Mouse (Mus musculus) stomach, embryonic 16.5 days (tissue): Measurements from ENCODE around the gene Fbxo46. TPM values are rescaled to one million over a fixed set of nuclear protein-coding genes. Genes with fewer than 3 reads are reported as not detected.
A peak's percentile ranks its signal among the peaks of the same experiment; 100 is the strongest.

ENCODE experiments used
- ATAC-seq: fragments of 200-750 bp; cut with Nextera tagmentation; 2 replicates; pipeline ENCODE4 v1.8.0; 2017; ENCODE audit warnings: moderate number of reproducible peaks, moderate TSS enrichment; ENCODE audit not compliant: insufficient read depth, low FRiP score
- H3K27ac ChIP-seq: fragments of 300-500 bp; sonication (generic); 2 replicates; pipeline ENCODE4 v1.5.1; 2014; ENCODE audit warnings: low read length
- H3K27me3 ChIP-seq: fragments of 300-500 bp; sonication (generic); 2 replicates; pipeline ENCODE4 v1.6.1; 2014; ENCODE audit warnings: low read length, control low read depth, mixed read lengths; ENCODE audit not compliant: control insufficient read depth, insufficient read depth
- H3K36me3 ChIP-seq: fragments of 300-500 bp; sonication (generic); 2 replicates; pipeline ENCODE4 v1.6.1; 2014; ENCODE audit warnings: low read length; ENCODE audit not compliant: control insufficient read depth, insufficient read depth
- H3K4me1 ChIP-seq: fragments of 300-500 bp; sonication (generic); 2 replicates; pipeline ENCODE4 v1.6.1; 2014; ENCODE audit warnings: low read length, control low read depth, mixed read lengths; ENCODE audit not compliant: control insufficient read depth, insufficient read depth
- H3K4me2 ChIP-seq: fragments of 300-500 bp; sonication (generic); 2 replicates; pipeline ENCODE4 v1.6.1; 2014; ENCODE audit warnings: low read depth, low read length, mixed read lengths
- H3K4me3 ChIP-seq: fragments of 300-500 bp; sonication (generic); replicated peaks from 2 replicates; pipeline ENCODE4 v1.5.1; 2014; ENCODE audit warnings: mild to moderate bottlenecking, low read length
- H3K9ac ChIP-seq: fragments of 300-500 bp; sonication (generic); 2 replicates; pipeline ENCODE4 v1.6.1; 2014; ENCODE audit warnings: low read length
- H3K9me3 ChIP-seq: fragments of 300-500 bp; sonication (generic); replicated peaks from 2 replicates; pipeline ENCODE4 v1.6.1; 2016; ENCODE audit warnings: low read length, control low read depth; ENCODE audit not compliant: control insufficient read depth
- WGBS: fragments of 180-500 bp; shearing (Covaris S2); extraction: QIAGEN DNeasy Blood & Tissue Kit; methylation state at CpG from one replicate; pipeline ENCODE4 v1.1.7; 2014; 5-methylcytosine and 5-hydroxymethylcytosine counted together
- polyA plus RNA-seq: library from polyadenylated mRNA; unstranded; fragments of >200 nt; fragmentation: Nextera tagmentation; extraction: Ambion mirVana; gene quantifications from 2 replicates; pipeline ENCODE4 v1.2.1, GENCODE M21; 2015

Fbxo46 gene
- polyA plus RNA-seq, 1 experiment from 2014 or later: 13.5 TPM

DNA sequence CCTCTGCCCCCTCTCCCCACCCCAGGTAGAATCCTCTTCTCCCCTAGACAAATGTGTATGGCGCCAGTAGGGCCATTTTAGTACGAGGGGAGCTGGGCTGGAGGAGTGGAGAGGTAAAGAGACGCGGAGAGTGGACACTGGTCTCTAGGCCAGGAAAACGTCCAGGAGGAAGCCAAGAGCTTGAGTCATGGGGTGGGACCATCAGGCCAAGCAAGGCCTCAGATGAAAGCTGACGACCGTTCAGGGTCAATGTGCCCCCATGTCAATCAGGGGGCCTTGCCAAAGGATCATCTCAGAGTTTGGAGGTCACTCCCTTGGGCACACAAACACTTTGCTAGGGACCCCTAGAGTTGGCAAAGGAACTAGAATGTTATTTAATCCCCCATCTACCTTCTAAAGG, 57.6 kb downstream of the Fbxo46 start:
- Histone ChIP-seq H3K4me2 (no peak overlapping the region), H3K9me3 (no peaks in the 10 kb centered on the region; the same call in 1 of the 2 replicates), H3K27ac (no peak overlapping the region), H3K4me3 (no peak overlapping the region), H3K36me3 (no peaks in the 10 kb centered on the region), H3K4me1 (peaks cover 20% of the 10 kb centered on the region), H3K27me3 (peaks cover 50% of the 10 kb centered on the region), H3K9ac (no peak overlapping the region)
- no peak for ATAC-seq
- WGBS: 75% methylated on average over 7 of the region's 7 CpGs

DNA sequence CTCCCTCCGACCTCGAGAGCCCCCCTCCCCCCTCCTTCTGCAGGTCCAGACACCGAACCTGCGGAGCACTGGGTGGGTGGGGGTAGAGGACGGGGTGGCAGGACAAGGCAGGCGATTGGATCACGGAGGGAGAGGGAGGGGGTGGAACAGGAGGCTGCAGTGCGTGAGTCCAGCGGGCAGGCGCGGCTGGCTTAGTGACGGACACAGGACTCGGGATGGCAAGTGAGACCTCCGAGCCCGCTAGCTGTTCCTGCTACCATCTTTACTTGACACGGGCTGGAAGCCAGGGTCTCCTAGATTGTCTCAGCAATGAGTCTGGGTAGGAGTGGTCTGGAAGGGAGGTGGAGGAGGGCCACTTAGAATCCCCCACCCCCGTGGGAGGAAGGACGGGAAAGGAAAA, 58.4 kb downstream of the Fbxo46 start:
- Histone ChIP-seq H3K4me3 (no peak overlapping the region; the same call in 1 of the 2 replicates), H3K27ac (no peak overlapping the region), H3K9me3 (no peaks in the 10 kb centered on the region; the same call in 1 of the 2 replicates), H3K4me2 (no peak overlapping the region), H3K4me1 (peaks cover 17% of the 10 kb centered on the region), H3K9ac (no peak overlapping the region), H3K27me3 (peaks cover 50% of the 10 kb centered on the region), H3K36me3 (no peaks in the 10 kb centered on the region)
- ATAC-seq: no peak
- WGBS: 14% methylated on average over 18 of the region's 18 CpGs

GRCm38 (mm10) chr7:19178443-19179092, 58.9 kb downstream of the Fbxo46 start:
- peaks cover 17% of the 10 kb centered on the region for H3K4me1 ChIP-seq
- H3K27me3 ChIP-seq: peaks cover 50% of the 10 kb centered on the region
- no peaks in the 10 kb centered on the region; the same call in 1 of the 2 replicates for H3K9me3 ChIP-seq
- no peak overlapping the region for H3K9ac ChIP-seq
- peak overlapping the region; percentile 43 for H3K4me2 ChIP-seq
- peak overlapping the region; percentile 25; the same call in 1 of the 2 replicates for H3K4me3 ChIP-seq
- no peak for ATAC-seq
- WGBS: 5% methylated on average over 27 of the region's 27 CpGs
- H3K27ac ChIP-seq: no peak overlapping the region
- no peaks in the 10 kb centered on the region for H3K36me3 ChIP-seq

DNA sequence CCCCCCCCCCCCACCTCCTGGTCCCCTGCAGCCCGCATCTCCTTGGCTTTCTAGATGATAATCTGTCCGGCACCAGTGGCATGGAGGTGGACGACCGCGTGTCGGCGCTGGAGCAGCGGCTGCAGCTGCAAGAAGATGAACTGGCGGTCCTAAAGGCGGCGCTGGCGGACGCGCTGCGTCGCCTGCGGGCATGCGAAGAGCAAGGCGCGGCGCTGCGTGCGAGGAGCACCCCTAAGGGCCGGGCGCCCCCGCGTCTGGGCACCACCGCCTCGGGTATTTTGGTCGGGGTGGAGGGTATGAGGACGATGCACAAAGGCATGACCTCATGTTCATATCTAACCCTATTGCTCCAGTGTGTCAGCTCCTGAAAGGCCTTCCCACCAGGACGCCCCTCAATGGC, 59.5 kb downstream of the Fbxo46 start:
- peak overlapping the region; percentile 25 for H3K4me3 ChIP-seq
- H3K9me3 ChIP-seq: no peaks in the 10 kb centered on the region; the same call in 1 of the 2 replicates
- no peaks in the 10 kb centered on the region for H3K36me3 ChIP-seq
- H3K4me1 ChIP-seq: peaks cover 17% of the 10 kb centered on the region
- no peak for ATAC-seq
- peaks cover 50% of the 10 kb centered on the region for H3K27me3 ChIP-seq
- peak overlapping the region; percentile 43 for H3K4me2 ChIP-seq
- no peak overlapping the region for H3K27ac ChIP-seq
- WGBS: under 1% methylated on average over 31 of the region's 32 CpGs
- H3K9ac ChIP-seq: no peak overlapping the region

DNA sequence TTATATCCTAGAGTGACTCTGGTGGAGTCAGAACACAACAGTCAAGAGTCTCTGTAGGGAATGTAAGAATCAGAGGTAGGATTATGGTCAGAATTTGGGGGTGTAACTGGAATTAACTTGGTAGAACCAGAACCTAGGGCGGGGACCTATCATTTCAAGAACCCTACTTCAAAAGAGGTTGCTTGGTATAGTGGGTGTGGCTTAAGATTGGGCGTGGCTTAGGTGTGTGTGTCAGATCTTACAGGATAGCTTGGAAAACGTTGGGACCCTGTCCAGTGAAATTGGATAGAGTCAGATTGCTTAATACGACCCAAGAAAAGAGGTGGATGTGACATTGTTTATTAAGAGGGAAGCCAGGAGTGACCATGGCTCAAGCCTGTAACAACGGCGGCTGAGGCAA, 60.3 kb downstream of the Fbxo46 start:
- peaks cover 50% of the 10 kb centered on the region for H3K27me3 ChIP-seq
- H3K9me3 ChIP-seq: no peaks in the 10 kb centered on the region; the same call in 1 of the 2 replicates
- H3K4me1 ChIP-seq: peaks cover 19% of the 10 kb centered on the region
- no peak overlapping the region for H3K27ac ChIP-seq
- H3K4me2 ChIP-seq: peak overlapping the region; percentile 43; the same call in 1 of the 2 replicates
- ATAC-seq: no peak
- H3K9ac ChIP-seq: no peak overlapping the region
- H3K36me3 ChIP-seq: no peaks in the 10 kb centered on the region
- 32% methylated on average over 6 of the region's 6 CpGs for WGBS
- H3K4me3 ChIP-seq: no peak overlapping the region

DNA sequence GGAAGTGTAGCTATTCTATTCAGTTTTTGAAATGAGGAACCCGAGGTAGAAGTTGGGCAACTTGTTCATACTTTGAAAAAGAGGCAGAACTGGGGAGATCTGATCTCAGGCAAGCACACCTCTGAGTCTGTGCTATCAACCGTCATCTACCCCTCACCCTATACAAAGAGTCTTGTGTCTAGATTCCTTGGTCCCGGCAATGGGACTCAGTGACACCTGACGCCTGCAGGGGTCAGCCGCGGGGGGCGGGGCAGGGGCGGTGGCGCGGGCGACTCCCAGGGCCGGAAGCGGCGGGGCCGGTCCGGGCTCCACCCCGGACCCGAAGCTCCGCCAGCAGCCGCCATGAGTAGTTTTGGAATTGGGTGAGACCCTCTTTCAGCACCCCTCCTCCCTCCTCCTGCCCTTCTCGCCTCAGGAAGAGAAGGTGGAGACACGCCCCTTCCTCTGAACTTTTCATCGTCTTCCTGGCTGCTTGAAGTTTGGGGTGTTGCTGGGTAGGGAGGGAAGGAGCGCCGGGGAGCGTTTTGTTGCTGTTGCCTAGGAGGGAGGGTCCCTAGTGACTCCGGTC, 61.3 kb downstream of the Fbxo46 start:
- Histone ChIP-seq H3K4me2 (peak overlapping the region; percentile 77), H3K27me3 (peaks cover 44% of the 10 kb centered on the region), H3K27ac (no peak overlapping the region; the same call in 1 of the 2 replicates), H3K9me3 (no peaks in the 10 kb centered on the region; the same call in 1 of the 2 replicates), H3K36me3 (no peaks in the 10 kb centered on the region), H3K4me3 (peak overlapping the region; percentile 54), H3K9ac (peak overlapping the region; percentile 72), H3K4me1 (peaks cover 18% of the 10 kb centered on the region)
- peak; percentile 48; the same call in 1 of the 2 replicates for ATAC-seq
- WGBS: 0% methylated on average over 26 of the region's 27 CpGs

DNA sequence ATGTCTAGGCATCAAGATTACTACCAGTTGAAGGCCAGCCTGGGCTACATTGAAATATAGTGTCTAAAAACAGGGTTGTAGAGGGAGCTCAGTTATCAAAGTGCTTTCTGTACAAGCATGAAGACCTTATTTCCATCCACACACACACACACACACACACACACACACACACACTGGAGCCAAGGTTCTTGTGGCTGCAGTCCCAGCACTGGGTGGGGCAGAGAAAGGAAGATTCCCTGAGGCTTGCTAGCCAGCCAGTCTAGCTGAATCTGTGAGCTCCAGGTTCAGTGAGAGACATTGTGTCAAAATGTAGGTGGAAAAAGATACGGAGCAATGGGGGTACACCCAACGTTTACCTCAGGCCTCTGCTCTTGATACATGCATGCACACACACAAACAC, 64.6 kb downstream of the Fbxo46 start:
- H3K4me1 ChIP-seq: peaks cover 15% of the 10 kb centered on the region
- no peak overlapping the region for H3K27ac ChIP-seq
- no peak overlapping the region for H3K9ac ChIP-seq
- H3K36me3 ChIP-seq: no peaks in the 10 kb centered on the region
- no peaks in the 10 kb centered on the region for H3K9me3 ChIP-seq
- no peak for ATAC-seq
- H3K4me3 ChIP-seq: no peak overlapping the region
- H3K27me3 ChIP-seq: peaks cover 12% of the 10 kb centered on the region
- WGBS: 87% methylated on average over 2 of the region's 2 CpGs
- no peak overlapping the region for H3K4me2 ChIP-seq

- H3K4me2 ChIP-seq: no peak overlapping the region
- no peak overlapping the region for H3K9ac ChIP-seq
- H3K27me3 ChIP-seq: peaks cover 7% of the 10 kb centered on the region; the same call in 1 of the 2 replicates
- H3K36me3 ChIP-seq: no peaks in the 10 kb centered on the region
- H3K4me3 ChIP-seq: no peak overlapping the region
- ATAC-seq: no peak
- H3K27ac ChIP-seq: no peak overlapping the region
- H3K4me1 ChIP-seq: peaks cover 10% of the 10 kb centered on the region
- WGBS: 73% methylated on average over 6 of the region's 6 CpGs
- H3K9me3 ChIP-seq: no peaks in the 10 kb centered on the region
Observed at GRCm38 (mm10) chr7:19184758-19185157, 65.1 kb downstream of the Fbxo46 start.
